Mouse (Mus musculus) urinary bladder, postnatal 10 days (tissue): ENCODE measurements at regions not wholly inside any gene's neighbourhood (a gene's known extent, or its start where the extent isn't known, plus 50 kb on each side); places are given as distances from the start of the nearest gene placed in this dataset.

Source experiments
- DNase-seq: peaks from one replicate; pipeline ENCODE4 v3.0.0; 2022; ENCODE audit warnings: low spot score

DNA sequence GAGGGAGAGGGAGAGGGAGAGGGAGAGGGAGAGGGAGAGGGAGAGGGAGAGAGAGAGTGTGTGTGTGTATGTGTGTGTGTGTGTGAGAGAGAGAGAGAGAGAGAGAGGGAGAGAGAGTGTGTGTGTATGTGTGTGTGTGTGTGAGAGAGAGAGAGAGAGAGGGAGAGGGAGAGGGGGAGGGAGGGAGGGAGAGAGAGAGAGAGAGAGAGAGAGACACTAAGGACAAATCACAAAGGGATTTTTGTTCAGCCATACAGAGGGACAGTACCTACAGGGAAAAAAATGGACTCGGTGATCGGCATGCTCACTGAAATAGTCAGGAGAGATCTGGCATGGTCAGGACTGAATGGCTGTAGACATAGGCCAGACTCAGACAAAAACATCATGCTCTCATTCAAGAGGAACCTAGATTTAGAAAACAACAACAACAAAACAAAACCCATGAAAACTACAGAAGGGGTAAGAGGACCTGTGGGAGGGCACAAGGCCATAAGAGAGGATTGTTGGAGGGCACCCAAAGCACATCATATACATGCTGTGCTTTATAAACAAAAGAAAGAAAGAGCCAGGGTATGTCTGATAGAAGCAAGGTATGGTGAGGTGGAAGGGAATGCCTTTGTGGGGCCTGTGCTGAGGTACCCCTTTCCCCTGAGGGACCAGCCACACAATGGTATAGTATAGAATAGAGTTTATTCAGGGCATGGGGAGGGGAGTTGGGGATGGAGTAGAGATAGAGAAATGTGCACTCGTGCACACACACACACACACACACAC, 127.0 kb upstream of the Med14 start:
- DNase-seq: no peak

DNA sequence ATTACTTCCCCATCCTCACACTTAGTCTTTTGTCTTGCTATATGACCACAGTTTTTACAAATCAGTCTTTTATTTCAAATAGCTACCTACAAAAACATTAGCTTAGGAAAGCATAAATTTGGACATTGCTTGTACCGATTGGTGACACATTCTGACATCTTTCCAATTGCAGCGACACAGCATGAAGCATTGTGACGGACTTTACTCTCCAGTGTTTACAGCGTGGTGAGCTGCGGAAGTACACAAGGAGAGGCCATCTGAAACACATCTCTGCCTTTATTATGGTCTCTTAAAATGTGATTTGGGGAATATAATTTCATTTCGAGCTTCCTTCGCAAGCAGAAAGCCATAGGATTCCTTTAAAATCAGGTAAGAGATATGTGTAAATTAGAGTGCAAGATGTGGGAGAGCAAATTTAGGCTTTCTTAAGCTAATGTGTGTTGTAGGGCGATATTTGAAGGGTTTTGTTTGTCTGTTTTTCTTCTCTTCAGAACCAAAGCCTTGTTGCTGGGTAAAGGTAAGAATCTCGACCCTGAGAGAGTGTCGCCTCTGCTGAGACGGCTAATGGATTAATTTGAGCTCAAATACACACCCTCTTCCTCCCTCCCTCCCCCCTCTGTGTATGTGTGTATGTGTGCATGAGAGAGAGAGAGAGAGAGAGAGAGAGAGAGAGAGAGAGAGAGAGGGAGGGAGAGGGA, 126.3 kb upstream of the Med14 start:
- DNase-seq: no peak

DNA sequence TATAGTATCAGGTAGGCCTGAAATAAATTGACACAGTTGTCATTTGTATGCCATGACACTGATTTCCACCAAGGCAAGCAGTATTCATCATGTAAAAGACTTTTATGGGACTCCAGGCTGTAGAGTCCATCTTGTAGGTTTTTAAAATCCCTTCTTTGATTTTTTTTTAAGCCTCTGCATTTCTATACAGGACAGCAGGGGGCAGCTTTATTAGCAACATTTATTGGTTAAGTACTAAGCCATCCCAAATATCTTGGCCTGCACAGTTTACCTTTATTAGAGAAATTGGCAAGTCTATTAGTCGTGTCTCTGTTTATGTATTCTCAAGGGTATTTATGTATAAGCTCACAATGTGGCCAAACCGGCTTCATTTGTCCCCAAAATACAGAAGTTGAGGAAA, 125.6 kb upstream of the Med14 start:
- no peak for DNase-seq

DNA sequence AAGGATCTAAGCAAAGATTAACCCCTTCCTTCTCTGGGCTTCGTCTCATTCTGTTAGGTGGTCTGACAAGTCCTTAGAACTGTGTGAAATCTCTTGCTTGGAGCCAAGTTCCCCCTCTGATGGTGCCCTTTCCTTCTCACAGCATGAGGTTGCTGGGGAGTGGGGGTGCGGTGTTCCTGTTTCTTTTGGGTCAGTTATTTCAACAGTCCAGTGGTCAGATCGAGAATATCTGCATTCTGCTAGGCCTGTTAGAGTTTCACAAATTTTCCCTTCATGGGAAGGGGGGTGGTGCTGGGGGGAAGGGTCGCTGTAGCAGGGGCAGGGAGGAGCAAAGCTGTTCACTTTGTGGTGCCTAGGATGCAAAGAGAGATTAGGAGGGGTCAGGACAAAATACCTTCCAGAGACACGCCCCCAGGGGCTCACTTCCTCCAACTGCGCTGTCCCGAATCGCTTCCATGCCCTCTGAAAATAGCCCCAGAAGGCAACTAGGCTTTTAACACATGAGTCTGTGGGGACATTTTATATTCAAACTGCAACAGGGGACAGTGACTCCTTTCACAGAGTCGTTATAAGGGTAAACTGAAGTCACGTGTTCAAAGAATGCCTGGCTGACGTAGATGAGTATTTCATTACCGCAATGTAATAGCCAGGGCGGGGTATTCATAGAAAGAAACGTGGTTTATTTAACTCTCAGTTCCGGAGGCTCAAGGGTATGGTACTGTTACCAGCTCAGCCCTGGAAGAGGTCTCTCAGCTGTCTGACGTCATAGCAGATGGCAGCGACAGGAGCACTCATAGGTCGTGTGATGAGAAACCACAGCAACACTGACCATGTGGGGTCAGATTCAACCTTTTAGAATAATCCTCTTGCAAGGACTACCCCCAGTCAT, 124.5 kb upstream of the Med14 start:
- DNase-seq: no peak

DNA sequence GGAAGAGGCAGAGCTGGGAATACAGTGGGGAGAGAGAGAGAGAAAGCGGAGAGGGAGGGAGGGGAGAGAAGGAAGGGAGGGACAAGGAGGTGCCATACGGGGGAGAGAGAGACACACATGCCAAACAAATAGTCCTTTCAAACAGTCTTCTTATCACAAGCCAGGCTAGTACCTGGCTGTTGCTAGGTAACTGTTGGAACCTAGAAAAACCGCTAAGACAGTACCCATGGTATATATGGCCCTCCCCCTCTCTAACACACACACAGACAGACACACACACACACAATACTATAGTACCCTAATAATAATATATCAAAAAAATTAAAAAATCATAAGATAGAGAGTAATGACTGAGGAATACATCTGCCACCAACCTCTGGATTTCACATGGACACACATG, 117.4 kb upstream of the Med14 start:
- DNase-seq: no peak

DNA sequence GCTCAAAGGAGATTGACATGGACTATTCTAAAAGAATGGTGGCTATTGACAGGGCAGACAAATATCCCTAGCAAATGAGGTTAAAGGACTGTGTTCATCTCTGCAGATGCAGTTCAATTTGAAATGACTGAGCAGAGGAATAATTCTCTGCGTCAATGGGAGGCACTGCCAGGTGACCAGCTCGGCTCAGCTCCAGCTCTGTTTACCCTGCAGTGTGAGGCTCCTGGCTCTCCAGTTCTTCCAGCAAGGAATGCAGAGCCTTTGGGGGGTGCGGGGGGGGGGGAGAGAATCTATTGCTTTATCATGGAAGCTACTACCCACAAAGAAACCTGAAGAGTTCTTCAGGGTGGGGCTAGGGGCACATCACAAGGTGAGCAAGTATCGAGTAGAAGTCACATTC, 115.6 kb upstream of the Med14 start:
- no peak for DNase-seq

DNA sequence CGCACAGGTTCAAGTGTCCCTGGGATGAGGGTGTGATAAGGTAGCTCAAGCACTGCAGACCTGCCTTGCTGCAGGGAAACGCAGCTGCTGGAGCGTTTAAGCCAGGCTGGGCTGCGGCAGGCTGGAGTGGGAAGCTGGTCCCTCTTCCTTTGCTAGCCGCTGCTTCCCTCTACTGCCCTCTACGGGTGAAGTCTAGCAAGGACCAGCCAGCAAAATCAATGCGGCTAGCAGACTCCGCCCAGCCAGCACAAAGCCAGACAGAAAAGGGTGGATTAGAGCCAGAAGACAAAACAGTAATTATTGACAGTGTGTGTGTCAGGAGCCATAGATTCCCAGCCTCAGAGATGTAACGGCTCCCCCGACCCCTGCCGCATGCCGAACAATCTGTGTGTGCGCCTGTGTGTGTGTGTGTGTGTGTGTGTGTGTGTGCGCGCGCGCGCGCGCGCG, 111.8 kb upstream of the Med14 start:
- DNase-seq: peak; percentile 11

DNA sequence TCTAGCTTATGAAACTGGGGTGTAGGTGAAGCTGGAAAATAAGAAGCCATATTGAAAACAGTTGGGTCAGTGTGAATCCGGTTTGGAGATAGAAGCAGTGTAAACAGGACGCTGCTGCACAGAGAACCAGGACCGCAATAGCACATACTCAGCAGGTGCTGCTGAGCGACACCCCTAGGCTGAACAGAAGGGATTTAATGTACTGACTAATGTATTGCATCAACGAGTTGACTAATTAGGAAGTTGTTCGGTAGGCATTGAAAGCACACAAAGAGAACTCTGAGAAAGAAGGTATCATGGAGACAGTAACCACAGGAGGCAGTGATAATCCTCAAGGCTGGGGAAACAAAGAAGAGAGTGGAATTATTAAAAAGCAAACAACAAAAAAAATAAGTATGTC, 111.4 kb upstream of the Med14 start:
- DNase-seq: no peak

DNA sequence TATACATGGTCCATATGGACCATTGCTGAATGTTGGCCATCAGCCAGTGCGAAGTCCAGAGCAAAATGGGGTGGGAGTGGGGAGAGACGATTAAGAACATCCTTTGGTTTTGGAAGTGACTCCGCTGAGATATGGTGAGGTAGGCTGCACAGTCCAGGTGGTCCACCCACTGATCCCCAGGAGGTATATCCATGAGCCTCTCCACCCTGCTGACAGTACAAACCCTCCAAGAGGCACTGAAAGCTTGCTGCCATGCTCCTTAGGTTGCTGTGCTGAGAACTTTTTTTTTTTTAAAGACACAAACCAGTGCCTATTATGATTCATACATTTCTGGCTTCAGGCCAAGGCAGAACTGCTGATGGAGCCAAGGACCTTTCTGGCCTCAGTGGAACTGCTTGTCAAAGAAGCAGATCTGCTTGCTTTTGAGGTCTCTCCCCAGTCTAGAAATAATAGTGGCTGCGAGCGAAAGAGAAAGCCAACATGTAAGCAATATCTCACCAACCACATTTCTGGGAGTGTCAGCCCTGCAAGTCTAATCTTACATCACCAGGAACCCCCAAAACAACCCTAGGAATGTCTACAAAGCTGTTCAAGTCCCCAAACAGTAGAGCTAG, 105.1 kb upstream of the Med14 start:
- DNase-seq: no peak

DNA sequence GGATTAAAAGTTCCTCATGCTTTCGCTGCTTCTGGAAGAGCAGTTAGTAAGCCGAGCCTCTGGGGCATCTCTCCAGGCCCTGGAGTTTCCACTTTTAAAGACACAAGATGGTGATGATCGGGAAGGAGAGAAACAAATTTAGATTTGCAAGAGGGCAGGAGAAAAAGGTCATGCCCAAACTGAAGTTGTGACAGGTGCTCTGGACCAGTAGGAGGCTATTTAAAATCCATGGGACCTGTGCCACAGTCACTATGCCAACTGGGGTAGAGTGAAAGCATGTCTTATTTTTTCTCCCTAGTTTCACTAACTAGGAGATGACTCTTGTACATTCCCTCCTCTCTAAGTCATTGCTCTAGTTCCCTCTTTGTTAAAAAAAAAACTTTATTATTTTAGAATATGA, 104.3 kb upstream of the Med14 start:
- no peak for DNase-seq

DNA sequence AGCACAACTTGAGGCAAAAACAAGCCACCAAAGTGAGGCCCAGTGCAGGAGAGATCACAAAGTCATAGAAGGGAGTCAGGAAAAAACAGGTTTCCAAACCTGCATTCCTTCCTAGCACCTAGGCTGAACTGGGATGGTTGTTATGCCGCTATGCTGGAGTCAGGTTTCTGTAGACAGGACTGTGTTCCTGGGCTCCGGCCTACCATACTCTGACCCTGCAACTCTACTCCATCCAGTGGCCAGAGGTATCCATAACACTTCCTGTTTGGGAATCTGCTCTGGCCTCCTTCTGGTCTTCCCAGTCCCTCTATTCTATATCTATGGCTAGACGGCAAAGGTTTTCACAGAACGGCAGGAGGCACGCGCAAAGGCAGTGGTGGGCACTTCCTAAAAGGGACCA, 98.3 kb upstream of the Med14 start:
- no peak for DNase-seq

DNA sequence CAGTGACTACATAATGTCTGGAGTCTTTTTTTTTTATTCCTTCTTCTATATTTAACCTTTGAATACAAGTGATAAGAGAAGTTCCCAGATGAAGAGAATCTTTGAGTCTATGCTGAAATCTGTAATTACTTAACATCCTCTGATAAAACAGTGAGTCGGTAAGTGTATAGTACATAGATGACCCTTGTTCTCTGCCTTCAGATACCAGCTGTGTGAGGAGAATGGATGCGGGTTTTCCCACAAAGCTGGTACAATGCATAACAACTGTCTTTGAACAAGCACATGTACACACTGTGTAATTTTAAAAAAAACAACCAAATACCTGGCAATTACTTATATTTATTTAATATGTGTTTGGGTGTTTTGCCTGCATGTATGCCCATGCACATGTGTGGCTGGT, 96.9 kb upstream of the Med14 start:
- DNase-seq: no peak

DNA sequence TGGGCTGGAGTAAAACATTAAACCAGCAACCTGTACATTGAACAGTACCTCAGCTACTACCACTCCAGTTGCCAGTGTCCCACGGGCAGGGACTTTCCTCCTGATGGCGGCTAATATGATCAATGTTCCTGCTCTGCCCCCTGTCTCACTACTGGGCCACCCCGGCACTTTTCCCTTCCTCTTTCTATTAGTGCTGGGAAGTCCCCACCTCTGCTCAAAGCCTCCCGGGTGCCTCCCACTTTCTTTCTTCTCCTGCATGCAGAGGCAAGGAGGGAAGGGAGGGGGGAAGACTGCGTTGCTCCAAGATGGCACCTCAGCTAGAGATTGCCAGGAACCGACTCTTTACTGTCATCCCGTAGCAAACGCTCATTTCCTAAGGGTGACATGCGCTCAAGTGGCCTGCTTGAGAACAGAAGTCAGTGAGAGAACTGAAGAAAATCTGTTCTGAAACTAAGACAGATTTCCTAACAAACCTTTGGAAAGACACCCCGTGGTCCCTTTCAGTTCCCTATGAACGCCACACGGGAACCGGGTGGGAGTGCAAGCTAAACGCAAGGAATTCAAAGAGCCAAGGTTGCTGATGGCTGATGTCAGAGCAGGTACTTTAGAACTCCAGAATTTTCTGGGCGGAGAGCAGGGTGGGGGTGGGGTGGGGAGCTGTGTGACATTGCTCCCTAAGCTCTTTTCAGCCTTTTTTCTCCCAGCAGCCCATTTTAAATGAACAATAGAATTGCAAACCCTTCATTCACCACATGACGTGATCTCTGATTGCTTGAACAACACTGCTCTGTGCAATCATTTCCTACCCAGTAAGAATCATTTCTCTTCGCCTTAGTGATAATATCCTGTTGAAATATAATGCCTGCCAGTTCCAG, 96.2 kb upstream of the Med14 start:
- DNase-seq: no peak

DNA sequence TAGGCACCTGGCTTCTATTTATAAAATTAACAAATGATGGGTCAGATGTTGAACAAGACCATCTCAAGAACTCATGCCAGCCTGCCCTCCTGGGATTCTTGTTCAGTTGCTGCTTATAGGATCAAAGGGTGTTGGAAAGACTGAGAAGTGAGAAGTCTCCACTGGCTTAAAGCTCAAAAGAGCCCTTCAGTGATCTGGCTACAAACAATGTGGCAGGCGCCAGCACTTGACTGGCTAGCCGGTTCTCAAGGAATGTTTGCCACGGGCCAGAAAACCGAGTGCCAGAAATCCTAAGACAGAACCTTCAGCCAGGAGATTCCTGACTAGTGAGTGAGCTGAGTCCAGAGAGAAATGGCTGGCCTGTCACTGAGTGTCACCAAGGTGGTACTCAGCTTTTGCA, 93.6 kb upstream of the Med14 start:
- DNase-seq: no peak

DNA sequence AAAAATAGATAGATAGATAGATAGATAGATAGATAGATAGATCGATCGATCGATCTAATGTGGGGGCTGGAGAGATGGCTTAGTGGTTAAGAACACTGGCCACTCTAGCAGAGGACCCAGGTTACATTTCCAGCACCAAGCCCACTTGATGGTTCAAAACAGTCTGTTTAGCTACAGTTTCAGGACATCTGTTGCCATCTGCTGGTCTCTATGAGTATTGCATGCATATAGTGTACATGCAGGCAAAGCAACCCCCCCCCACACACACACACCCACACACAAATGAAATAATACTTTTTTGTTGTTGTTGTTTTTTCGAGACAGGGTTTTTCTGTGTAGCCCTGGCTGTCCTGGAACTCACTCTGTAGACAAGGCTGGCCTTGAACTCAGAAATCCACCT, 89.8 kb upstream of the Med14 start:
- no peak for DNase-seq

DNA sequence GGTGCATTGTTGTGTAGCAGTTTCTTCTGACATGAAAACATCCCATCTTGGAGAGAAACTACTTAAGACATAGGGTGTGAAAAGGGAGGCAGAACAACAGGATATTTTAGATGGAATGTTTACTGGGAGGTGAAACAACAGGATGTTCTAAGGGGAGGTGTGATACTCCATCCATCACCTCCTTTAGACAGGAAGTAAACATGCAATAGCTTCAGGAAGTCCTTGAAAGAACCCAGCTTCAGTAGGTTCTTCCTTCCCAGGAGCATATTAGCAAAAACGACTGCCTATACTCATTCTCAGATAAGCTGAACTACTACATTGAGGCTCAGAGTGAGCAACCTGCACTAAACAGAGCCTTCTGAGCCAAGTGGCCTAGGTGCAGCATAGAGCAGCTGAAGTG, 82.6 kb upstream of the Med14 start:
- DNase-seq: no peak

DNA sequence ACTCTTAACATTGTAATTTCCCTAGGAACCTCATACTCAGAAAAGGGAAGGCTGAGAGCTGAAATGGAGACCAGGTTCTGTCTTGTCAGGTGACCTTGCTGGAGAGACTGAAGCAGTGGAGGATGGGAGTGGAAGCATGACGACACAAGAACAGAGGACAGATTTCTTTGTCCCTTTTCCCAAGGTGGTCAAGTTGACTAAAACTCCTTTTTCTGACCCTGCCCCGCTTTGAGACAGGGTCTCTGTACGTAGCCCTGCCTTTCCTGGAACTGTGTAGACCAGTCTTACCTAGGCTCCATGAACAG, 79.1 kb upstream of the Med14 start:
- DNase-seq: no peak

DNA sequence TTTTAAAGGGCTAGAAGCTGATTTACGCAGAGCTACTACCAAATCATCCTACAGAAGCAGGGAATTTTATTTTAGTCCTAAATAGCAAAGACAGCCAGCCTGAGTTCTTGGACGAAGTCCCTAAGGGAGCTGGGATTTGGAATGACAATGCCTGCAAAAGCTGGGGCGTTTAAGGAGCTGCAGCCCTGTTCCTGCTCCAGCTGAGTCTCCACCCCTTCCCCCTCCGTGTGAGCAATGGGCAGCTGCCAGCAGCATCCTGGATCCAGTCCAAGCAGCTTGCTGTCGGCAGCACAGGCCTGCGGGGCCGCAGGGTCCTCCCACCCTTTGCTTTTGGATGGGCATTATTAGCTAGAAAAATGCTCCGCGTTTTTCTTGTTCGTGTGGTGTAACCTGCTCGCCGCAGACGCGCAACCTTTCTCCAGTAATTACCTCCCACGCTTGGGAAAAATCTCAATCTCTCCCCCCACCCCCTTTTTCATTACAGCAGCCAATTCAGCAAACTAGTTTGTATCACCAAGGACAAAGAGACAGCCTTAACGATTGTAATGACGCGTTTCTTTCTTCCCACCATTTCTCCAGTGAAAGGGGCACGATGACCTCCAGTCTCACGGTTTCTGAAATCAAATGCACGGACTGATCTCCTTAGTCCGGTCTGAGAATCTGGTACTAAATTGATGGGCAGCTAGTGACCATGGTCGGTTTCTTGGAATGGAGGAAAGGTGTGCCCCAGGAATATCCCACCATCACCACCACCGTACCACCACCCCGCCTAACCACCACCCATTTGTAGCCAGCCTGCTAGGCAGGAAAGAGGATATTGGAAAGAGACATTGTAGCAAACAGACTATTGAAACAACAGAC, 78.5 kb upstream of the Med14 start:
- peak; percentile 30 for DNase-seq

DNA sequence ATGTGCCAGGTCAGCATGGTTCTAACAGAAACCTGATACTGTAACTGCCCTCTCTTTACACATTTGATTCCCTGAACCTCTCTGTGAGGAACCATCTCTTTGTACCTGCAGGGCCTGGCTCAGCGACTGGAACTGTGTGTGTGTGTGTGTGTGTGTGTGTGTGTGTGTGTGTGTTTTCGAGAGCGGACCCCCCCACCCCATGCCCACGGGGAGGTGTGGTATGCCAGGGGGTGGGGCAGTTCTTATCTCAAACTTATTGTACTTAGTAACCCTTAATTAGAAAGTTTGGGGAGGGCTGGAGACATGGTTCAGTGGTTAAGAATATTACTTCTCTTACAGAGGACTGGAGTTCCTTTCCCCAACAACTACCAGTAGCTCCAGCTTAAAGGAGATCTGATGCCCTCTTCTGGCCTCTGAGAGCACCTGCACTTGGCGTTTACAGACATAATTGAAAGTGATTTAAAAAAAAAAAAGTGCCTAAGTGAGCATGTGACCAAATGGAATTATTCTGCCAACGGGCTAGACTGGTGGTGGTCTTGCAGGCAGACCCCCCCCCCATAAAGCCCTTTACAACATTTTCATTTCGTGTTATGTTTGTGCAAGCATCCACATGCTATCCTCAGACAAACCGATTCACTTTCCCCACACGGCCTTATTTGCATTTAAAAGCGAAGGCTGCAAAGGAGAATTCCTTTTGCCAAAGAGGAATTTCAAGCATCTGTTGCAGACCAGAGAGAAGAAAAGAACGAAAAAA, 77.7 kb upstream of the Med14 start:
- DNase-seq: no peak

DNA sequence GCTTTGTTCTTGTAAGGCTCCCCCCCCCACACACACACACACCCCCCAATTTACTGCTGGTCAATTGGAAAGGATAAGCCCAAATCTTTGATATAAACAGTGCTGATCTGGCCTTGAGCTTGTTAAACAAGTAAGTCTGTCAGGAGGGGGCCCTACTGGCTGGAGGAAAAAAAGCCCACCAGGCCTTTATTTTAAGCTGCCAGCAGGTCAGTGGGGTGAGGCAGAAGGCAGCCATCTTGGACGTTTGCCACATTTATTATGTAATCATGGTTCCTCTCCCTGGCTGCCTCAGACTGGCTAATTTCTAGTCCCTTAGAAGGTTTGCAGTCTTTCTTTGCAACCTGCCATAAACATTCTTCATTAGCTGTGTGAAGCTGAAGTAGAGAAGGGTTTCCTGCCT, 75.9 kb upstream of the Med14 start:
- DNase-seq: no peak
